In the genomic region with DNA sequence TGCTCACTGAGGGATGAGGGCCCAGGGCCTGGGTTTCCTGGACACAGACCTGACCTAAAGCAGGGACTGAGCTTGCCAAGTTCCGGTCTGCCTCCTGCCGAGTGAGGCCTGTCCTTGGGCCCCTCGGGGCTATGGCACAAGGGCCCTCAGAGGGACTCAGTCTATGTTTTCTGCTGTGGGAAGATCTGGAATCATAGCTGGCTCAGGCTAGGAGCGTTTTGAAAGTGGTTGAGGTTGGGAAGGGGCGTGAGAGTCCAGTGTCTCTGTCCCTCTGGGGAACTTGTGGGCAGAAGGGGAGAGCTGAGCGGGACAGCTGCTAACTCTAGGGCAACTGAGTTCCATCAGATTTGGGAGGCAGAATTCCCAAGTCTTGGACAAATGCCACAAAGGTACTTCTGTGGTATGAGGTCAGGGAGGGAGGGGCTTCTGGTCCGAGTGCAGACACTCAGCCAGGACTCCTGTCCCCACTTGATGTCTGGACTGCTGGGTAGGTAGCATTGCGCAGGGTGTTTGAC, we compare ENCODE assay signal across 28 mouse cellular contexts. TPM values are rescaled to one million over a fixed set of nuclear protein-coding genes. Genes with fewer than 3 reads are reported as not detected.
A peak's percentile ranks its signal among the peaks of the same experiment; 100 is the strongest.
DNase-seq lines count a peak whose midpoint lies in the region; ATAC-seq lines count a peak whose summit lies in the region.
"Had no signal": no experiment of that assay in that cellular context is flagged by ENCODE, and none has a peak within 500 bp of the region (broad histone marks: within the 10 kb centered on the region; RNA-seq: fewer than 3 reads in every experiment).

No protein-coding gene starts in this region.

- no peak for DNase-seq in lung, adult 18-20 months
- DNase-seq in MN1 (ENCODE audit: low spot score): peak; percentile 34
- DNase-seq in gastrocnemius, postnatal 14 days: no peak
- no peak for DNase-seq in left cerebral cortex, postnatal 36 days (ENCODE audit: low spot score in 2 of 2)
- DNase-seq: adrenal gland, postnatal 10 days; cerebellum, adult 8-10 months; cerebellum, postnatal 36 days; gastrocnemius, postnatal 36 days; heart, postnatal 14 days; kidney, adult 2 months; kidney, postnatal 36 days; liver, embryonic 13.5 days; right cerebral cortex, adult 18-20 months; spleen, adult 18-20 months; thymus, postnatal 14 days had no signal

- no peaks in the 10 kb centered on the region for H3K9me3 ChIP-seq in lung, embryonic 16.5 days (ENCODE audit: control insufficient read depth, low read length)
- H3K9me3 ChIP-seq in embryonic facial prominence, embryonic 13.5 days: no peaks in the 10 kb centered on the region
- no peaks in the 10 kb centered on the region for H3K9me3 ChIP-seq in limb, embryonic 13.5 days
- H3K9me3 ChIP-seq: forebrain, embryonic 15.5 days; intestine, embryonic 15.5 days; limb, embryonic 15.5 days; liver, embryonic 13.5 days; midbrain, embryonic 10.5 days; neural tube, embryonic 12.5 days had no signal

- H3K4me2 ChIP-seq in lung, embryonic 16.5 days (ENCODE audit: low read depth, low read length): no peak overlapping the region
- no peak overlapping the region for H3K4me2 ChIP-seq in embryonic facial prominence, embryonic 13.5 days
- H3K4me2 ChIP-seq in limb, embryonic 13.5 days (replicated peaks): no peak overlapping the region
- H3K4me2 ChIP-seq: forebrain, embryonic 15.5 days; intestine, embryonic 15.5 days; limb, embryonic 15.5 days; liver, embryonic 13.5 days; lung, embryonic 14.5 days; neural tube, embryonic 12.5 days had no signal

- intact Hi-C loops in gastrocnemius, postnatal 14 days (cut with DNase I; ENCODE audit: low total_unique reads): no loop called here
- intact Hi-C loops in left cerebral cortex, postnatal 36 days (cut with DNase I): no loop called here

- no peak for ATAC-seq in lung, embryonic 16.5 days (ENCODE audit: low read depth)
- ATAC-seq in embryonic facial prominence, embryonic 13.5 days (ENCODE audit: insufficient number of reproducible peaks, insufficient read depth, low FRiP score, low TSS enrichment, low read depth): no peak
- ATAC-seq in limb, embryonic 13.5 days (ENCODE audit: low FRiP score, low read depth): no peak
- ATAC-seq: activated CD4-positive, CD25-positive, alpha-beta regulatory T cell, adult 4 months; forebrain, embryonic 15.5 days; hindbrain, postnatal 0 days; intestine, embryonic 15.5 days; midbrain, embryonic 16.5 days had no signal

- H3K36me3 ChIP-seq in lung, embryonic 16.5 days (ENCODE audit: control insufficient read depth, insufficient read depth, low read length): no peaks in the 10 kb centered on the region
- no peaks in the 10 kb centered on the region for H3K36me3 ChIP-seq in embryonic facial prominence, embryonic 13.5 days
- H3K36me3 ChIP-seq in limb, embryonic 13.5 days: no peaks in the 10 kb centered on the region
- H3K36me3 ChIP-seq: forebrain, embryonic 15.5 days; intestine, embryonic 15.5 days; limb, embryonic 15.5 days; liver, embryonic 13.5 days; midbrain, embryonic 10.5 days; neural tube, embryonic 12.5 days had no signal

- H3K27me3 ChIP-seq in lung, embryonic 16.5 days (ENCODE audit: control insufficient read depth, insufficient read depth, low read depth, low read length): no peaks in the 10 kb centered on the region
- no peaks in the 10 kb centered on the region for H3K27me3 ChIP-seq in embryonic facial prominence, embryonic 13.5 days
- H3K27me3 ChIP-seq in limb, embryonic 13.5 days: no peaks in the 10 kb centered on the region
- H3K27me3 ChIP-seq: forebrain, embryonic 15.5 days; intestine, embryonic 15.5 days had no signal

- 45% methylated on average over 8 of the region's 8 CpGs for WGBS in lung, embryonic 16.5 days
- 67% methylated on average over 8 of the region's 8 CpGs for WGBS in embryonic facial prominence, embryonic 13.5 days
- 60% methylated on average over 8 of the region's 8 CpGs for WGBS in limb, embryonic 13.5 days

- 0 out of 2 replicates have a peak overlapping the region, but pooled peaks have one; percentile 19 for H3K27ac ChIP-seq in lung, embryonic 16.5 days (ENCODE audit: low read length)
- H3K27ac ChIP-seq in embryonic facial prominence, embryonic 13.5 days: 0 out of 2 replicates have a peak overlapping the region, but pooled peaks have one; percentile 2
- H3K27ac ChIP-seq in limb, embryonic 13.5 days: peak overlapping the region; percentile 33; the same call in 1 of the 2 replicates
- H3K27ac ChIP-seq: forebrain, embryonic 15.5 days; hindbrain, postnatal 0 days; intestine, embryonic 15.5 days; layer of hippocampus, adult 2 months; limb, embryonic 15.5 days; liver, embryonic 13.5 days; midbrain, embryonic 10.5 days; neural tube, embryonic 12.5 days had no signal

- H3K4me3 ChIP-seq in lung, embryonic 16.5 days (ENCODE audit: low read length): no peak overlapping the region
- H3K4me3 ChIP-seq in embryonic facial prominence, embryonic 13.5 days: no peak overlapping the region
- no peak overlapping the region for H3K4me3 ChIP-seq in limb, embryonic 13.5 days
- H3K4me3 ChIP-seq: forebrain, embryonic 15.5 days; intestine, embryonic 15.5 days; layer of hippocampus, adult 2 months; limb, embryonic 15.5 days; liver, embryonic 13.5 days; midbrain, embryonic 10.5 days; neural tube, embryonic 12.5 days had no signal

- H3K9ac ChIP-seq in lung, embryonic 16.5 days (ENCODE audit: low read length): no peak overlapping the region
- no peak overlapping the region for H3K9ac ChIP-seq in embryonic facial prominence, embryonic 13.5 days
- H3K9ac ChIP-seq in limb, embryonic 13.5 days: no peak overlapping the region
- H3K9ac ChIP-seq: forebrain, embryonic 15.5 days; intestine, embryonic 15.5 days; limb, embryonic 15.5 days; liver, embryonic 13.5 days; lung, embryonic 14.5 days; neural tube, embryonic 12.5 days had no signal

- H3K4me1 ChIP-seq in lung, embryonic 16.5 days (replicated peaks; ENCODE audit: control insufficient read depth, insufficient read depth, low read length): peaks cover 50% of the 10 kb centered on the region
- H3K4me1 ChIP-seq in embryonic facial prominence, embryonic 13.5 days: peaks cover 76% of the 10 kb centered on the region
- H3K4me1 ChIP-seq in limb, embryonic 13.5 days: peaks cover 69% of the 10 kb centered on the region

RNA-seq across cellular contexts. Expression of a gene that starts 31.4 kb away (rescaled TPM):
- 263 and 285 TPM in 2 replicates for polyA plus RNA-seq in lung, embryonic 16.5 days (2015; fragmentation: Nextera tagmentation; extraction: Ambion mirVana)
- polyA plus RNA-seq in embryonic facial prominence, embryonic 13.5 days (2015; fragmentation: Nextera tagmentation; extraction: Ambion mirVana): 243 and 262 TPM in 2 replicates
- polyA plus RNA-seq in limb, embryonic 13.5 days (2015; fragmentation: Nextera tagmentation; extraction: Ambion mirVana): 268 and 284 TPM in 2 replicates
- 100 to 1,000 TPM; 158 to 180 TPM for total RNA-seq in gastrocnemius, postnatal 14 days (2021)
- 100 to 1,000 TPM; 246 to 259 TPM for total RNA-seq in left cerebral cortex, postnatal 36 days (2021)
